Mouse (Mus musculus) lung, embryonic 16.5 days (tissue): ENCODE data around the gene Ptgds. TPM values are rescaled to one million over a fixed set of nuclear protein-coding genes. Genes with fewer than 3 reads are reported as not detected.

Experiments used
- ATAC-seq: fragments of 200-750 bp; cut with Nextera tagmentation; 2 replicates; pipeline ENCODE4 v1.8.0; 2017; ENCODE audit warnings: low read depth, mild to moderate bottlenecking, moderate library complexity
- H3K27ac ChIP-seq: fragments of 300-500 bp; sonication (generic); 2 replicates; pipeline ENCODE4 v1.5.1; 2014; ENCODE audit warnings: mild to moderate bottlenecking, control low read depth, low read length
- H3K27me3 ChIP-seq: fragments of 300-500 bp; sonication (generic); 2 replicates; pipeline ENCODE4 v1.6.1; 2014; ENCODE audit warnings: low read depth, low read length, mixed read lengths; ENCODE audit not compliant: control insufficient read depth, insufficient read depth
- H3K36me3 ChIP-seq: fragments of 300-500 bp; sonication (generic); 2 replicates; pipeline ENCODE4 v1.6.1; 2014; ENCODE audit warnings: low read length; ENCODE audit not compliant: control insufficient read depth, insufficient read depth
- H3K4me1 ChIP-seq: fragments of 300-500 bp; sonication (generic); replicated peaks from 2 replicates; pipeline ENCODE4 v1.6.1; 2014; ENCODE audit warnings: low read length, mixed read lengths; ENCODE audit not compliant: control insufficient read depth, insufficient read depth
- H3K4me2 ChIP-seq: fragments of 300-500 bp; sonication (generic); 2 replicates; pipeline ENCODE4 v1.6.1; 2014; ENCODE audit warnings: low read depth, low read length, control low read depth
- H3K4me3 ChIP-seq: fragments of 300-500 bp; sonication (generic); 2 replicates; pipeline ENCODE4 v1.5.1; 2014; ENCODE audit warnings: mild to moderate bottlenecking, low read length, control low read depth
- H3K9ac ChIP-seq: fragments of 300-500 bp; sonication (generic); 2 replicates; pipeline ENCODE4 v1.6.1; 2014; ENCODE audit warnings: low read length, control low read depth
- H3K9me3 ChIP-seq: fragments of 300-500 bp; sonication (generic); 2 replicates; pipeline ENCODE4 v1.6.1; 2016; ENCODE audit warnings: low read length; ENCODE audit not compliant: control insufficient read depth
- WGBS: fragments of 180-500 bp; shearing (Covaris S2); extraction: QIAGEN DNeasy Blood & Tissue Kit; methylation state at CpG from one replicate; pipeline ENCODE4 v1.1.7; 2014; 5-methylcytosine and 5-hydroxymethylcytosine counted together
- microRNA-seq: library from miRNA; unstranded; fragments of <30 nt; microRNA quantifications from one replicate; pipeline ENCODE4, GENCODE M21; 2016
- polyA plus RNA-seq: library from polyadenylated mRNA; unstranded; fragments of >200 nt; fragmentation: Nextera tagmentation; extraction: Ambion mirVana; gene quantifications from 2 replicates; pipeline ENCODE4 v1.2.1, GENCODE M21; 2015

Ptgds gene
- polyA plus RNA-seq, 1 experiment from 2014 or later = 10.7 TPM

- 43% methylated on average over 27 of the region's 27 CpGs for WGBS
- Histone ChIP-seq H3K9me3 (no peaks in the 10 kb centered on the region), H3K4me1 (peaks cover 10% of the 10 kb centered on the region), H3K36me3 (no peaks in the 10 kb centered on the region), H3K4me3 (no peak overlapping the region), H3K27me3 (peaks cover 36% of the 10 kb centered on the region), H3K9ac (no peak overlapping the region), H3K4me2 (no peak overlapping the region), H3K27ac (no peak overlapping the region)
- ATAC-seq = no peak
Measured at GRCm38 (mm10) chr2:25425481-25425880, 44.4 kb downstream of the Ptgds start.

- Histone ChIP-seq H3K27me3 (peaks cover 25% of the 10 kb centered on the region), H3K9me3 (no peaks in the 10 kb centered on the region), H3K4me3 (no peak overlapping the region), H3K4me1 (peaks cover 2% of the 10 kb centered on the region; the same call in 1 of the 2 replicates), H3K9ac (no peak overlapping the region), H3K27ac (no peak overlapping the region), H3K36me3 (no peaks in the 10 kb centered on the region), H3K4me2 (no peak overlapping the region)
- 40% methylated on average over 1 of the region's 1 CpGs for WGBS
- ATAC-seq = no peak
Measured at GRCm38 (mm10) chr2:25423626-25424025, 46.2 kb downstream of the Ptgds start.

- peaks cover 25% of the 10 kb centered on the region for H3K27me3 ChIP-seq
- no peak within 1 kb of the TSS for H3K9ac ChIP-seq
- 54% methylated on average over 17 of the region's 17 CpGs for WGBS
- no peaks in the 10 kb centered on the region for H3K36me3 ChIP-seq
- no peaks in the 10 kb centered on the region for H3K4me1 ChIP-seq
- no peak for ATAC-seq
- H3K9me3 ChIP-seq = no peaks in the 10 kb centered on the region
- H3K4me2 ChIP-seq = no peak within 1 kb of the TSS
- no peak within 1 kb of the TSS for H3K27ac ChIP-seq
- no peak within 1 kb of the TSS for H3K4me3 ChIP-seq
Measured at GRCm38 (mm10) chr2:25422587-25423410, 47.0 kb downstream of the Ptgds start, which contains the start of gene Fut7. Gene Fut7, plus strand, starts transcription at chr2:25423267.

- Histone ChIP-seq H3K9me3 (no peaks in the 10 kb centered on the region), H3K27me3 (peaks cover 25% of the 10 kb centered on the region), H3K4me3 (no peak overlapping the region), H3K27ac (no peak overlapping the region), H3K4me2 (no peak overlapping the region), H3K9ac (no peak overlapping the region), H3K4me1 (no peaks in the 10 kb centered on the region), H3K36me3 (no peaks in the 10 kb centered on the region)
- 24% methylated on average over 3 of the region's 3 CpGs for WGBS
- 0 out of 2 replicates have a peak, but pooled peaks have one; percentile 44 for ATAC-seq
Measured at GRCm38 (mm10) chr2:25421896-25422295, 48.0 kb downstream of the Ptgds start.

GRCm38 (mm10) chr2:25417426-25417825, 52.4 kb downstream of the Ptgds start:
- WGBS = 11% methylated on average over 3 of the region's 3 CpGs
- Histone ChIP-seq H3K9ac (no peak overlapping the region), H3K27ac (no peak overlapping the region), H3K4me2 (no peak overlapping the region), H3K4me1 (no peaks in the 10 kb centered on the region), H3K4me3 (no peak overlapping the region), H3K27me3 (no peaks in the 10 kb centered on the region), H3K36me3 (no peaks in the 10 kb centered on the region), H3K9me3 (no peaks in the 10 kb centered on the region)
- ATAC-seq = no peak

Small RNAs within 50 kb of the gene (microRNA-seq; reads per million reads assigned to microRNA genes)
- not detected for gene Mir3087

Other genes with a start within 250 kb of the Ptgds start
- gene Tubb4b, start 245.3 kb downstream of the Ptgds start, polyA plus RNA-seq = 677 and 731 TPM in 2 replicates
- gene Slc34a3, start 235.7 kb downstream of the Ptgds start, polyA plus RNA-seq = not detected in 2 replicates
- gene Rnf224, start 233.3 kb downstream of the Ptgds start, polyA plus RNA-seq = not detected in 2 replicates
- gene Rnf208, start 227.8 kb downstream of the Ptgds start, polyA plus RNA-seq = 8.3 and 9.1 TPM in 2 replicates
- gene Cysrt1, start 227.6 kb downstream of the Ptgds start, polyA plus RNA-seq = 0.67 TPM in 1 of 2 replicates, not detected in the other
- gene AL732309.1, start 223.2 kb downstream of the Ptgds start, polyA plus RNA-seq = 4.5 and 5.9 TPM in 2 replicates
- gene Tmem203, start 214.6 kb downstream of the Ptgds start, polyA plus RNA-seq = 20.3 and 22.0 TPM in 2 replicates
- gene Tprn, start 207.4 kb downstream of the Ptgds start, polyA plus RNA-seq = 6.4 and 6.5 TPM in 2 replicates
- gene Ssna1, start 197.6 kb downstream of the Ptgds start, polyA plus RNA-seq = 219 and 232 TPM in 2 replicates
- 136 and 137 TPM in 2 replicates for gene Anapc2, start 197.6 kb downstream of the Ptgds start, polyA plus RNA-seq
- gene Tmem210, start 181.9 kb downstream of the Ptgds start, polyA plus RNA-seq = not detected in 2 replicates
- 6.7 and 9.4 TPM in 2 replicates for gene Lrrc26, start 180.1 kb downstream of the Ptgds start, polyA plus RNA-seq
- 0.44 and 0.84 TPM in 2 replicates for gene Grin1, start 150.9 kb downstream of the Ptgds start, polyA plus RNA-seq
- 47.8 and 57.4 TPM in 2 replicates for gene Man1b1, start 137.7 kb downstream of the Ptgds start, polyA plus RNA-seq
- gene Dpp7, start 113.7 kb downstream of the Ptgds start, polyA plus RNA-seq = 15.9 and 18.9 TPM in 2 replicates
- gene Uap1l1, start 104.4 kb downstream of the Ptgds start, polyA plus RNA-seq = 18.8 and 20.2 TPM in 2 replicates
- gene Sapcd2, start 97.7 kb downstream of the Ptgds start, polyA plus RNA-seq = 39.0 and 39.3 TPM in 2 replicates
- gene Entpd2, start 74.2 kb downstream of the Ptgds start, polyA plus RNA-seq = 3.6 and 4.8 TPM in 2 replicates
- 31.6 and 36.5 TPM in 2 replicates for gene Npdc1, start 70.7 kb downstream of the Ptgds start, polyA plus RNA-seq
- gene Fut7, start 46.8 kb downstream of the Ptgds start, polyA plus RNA-seq = 0.10 and 0.15 TPM in 2 replicates
- gene Abca2, start 41.3 kb downstream of the Ptgds start, polyA plus RNA-seq = 4.9 and 5.4 TPM in 2 replicates
- gene Clic3, start 13.2 kb downstream of the Ptgds start, polyA plus RNA-seq = 139 and 180 TPM in 2 replicates
- gene Paxx, start 9.0 kb downstream of the Ptgds start, polyA plus RNA-seq = 37.9 and 44.8 TPM in 2 replicates
- gene Lcn12, start 23.9 kb upstream of the Ptgds start, polyA plus RNA-seq = not detected in 2 replicates
- 80.8 and 81.1 TPM in 2 replicates for gene Fbxw5, start 30.7 kb upstream of the Ptgds start, polyA plus RNA-seq
- gene C8g, start 31.7 kb upstream of the Ptgds start, polyA plus RNA-seq = 6.5 and 7.3 TPM in 2 replicates
- gene Traf2, start 76.9 kb upstream of the Ptgds start, polyA plus RNA-seq = 38.2 and 39.1 TPM in 2 replicates
- gene Edf1, start 87.8 kb upstream of the Ptgds start, polyA plus RNA-seq = 319 and 355 TPM in 2 replicates
- 3.1 and 8.2 TPM in 2 replicates for gene Mamdc4, start 104.8 kb upstream of the Ptgds start, polyA plus RNA-seq
- gene Phpt1, start 105.2 kb upstream of the Ptgds start, polyA plus RNA-seq = 164 and 167 TPM in 2 replicates
- gene Ajm1, start 111.7 kb upstream of the Ptgds start, polyA plus RNA-seq = 0.21 TPM in 1 of 2 replicates, not detected in the other
- gene Rabl6, start 138.5 kb upstream of the Ptgds start, polyA plus RNA-seq = 60.7 and 61.8 TPM in 2 replicates
- 0.14 and 0.15 TPM in 2 replicates for gene Ccdc183, start 147.6 kb upstream of the Ptgds start, polyA plus RNA-seq
- 30.5 and 35.6 TPM in 2 replicates for gene Tmem141, start 152.0 kb upstream of the Ptgds start, polyA plus RNA-seq
- 3.5 and 10.6 TPM in 2 replicates for gene Fcna, start 158.0 kb upstream of the Ptgds start, polyA plus RNA-seq
- gene Lcn8, start 183.1 kb upstream of the Ptgds start, polyA plus RNA-seq = 0.33 TPM in 1 of 2 replicates, not detected in the other
- gene Lcn5, start 187.9 kb upstream of the Ptgds start, polyA plus RNA-seq = not detected in 2 replicates
- not detected in 2 replicates for gene Lcn6, start 206.7 kb upstream of the Ptgds start, polyA plus RNA-seq
- not detected in 2 replicates for gene Lcn10, start 212.7 kb upstream of the Ptgds start, polyA plus RNA-seq
- not detected in 2 replicates for gene Obp2a, start 230.0 kb upstream of the Ptgds start, polyA plus RNA-seq
- 60.2 and 63.4 TPM in 2 replicates for gene Bmyc, start 236.7 kb upstream of the Ptgds start, polyA plus RNA-seq